Mouse (Mus musculus) kidney, adult 2 months (tissue): ENCODE data around the gene Eci2. TPM values are rescaled to one million over a fixed set of nuclear protein-coding genes. Genes with fewer than 3 reads are reported as not detected.
"Not testable (repeated sequence)": the region's sequence is repeated elsewhere in the genome, so short reads cannot be mapped to it uniquely, and the experiment has no call there.

Experiments
- DNase-seq: peaks from one replicate; pipeline ENCODE4 v3.0.0; 2021
- H3K27ac ChIP-seq: fragments of 200-500 bp; 2 replicates; pipeline ENCODE4 v1.5.1; 2012; ENCODE audit warnings: low read depth, low read length, control low read depth, inconsistent platforms; ENCODE audit not compliant: insufficient read depth
- H3K27me3 ChIP-seq: fragments of 200-500 bp; replicated peaks from 2 replicates; pipeline ENCODE4 v1.6.1; 2012; ENCODE audit warnings: mild to moderate bottlenecking, moderate library complexity, low read length, inconsistent platforms; ENCODE audit not compliant: control insufficient read depth, insufficient read depth
- H3K36me3 ChIP-seq: fragments of 200-500 bp; 2 replicates; pipeline ENCODE4 v1.6.1; 2012; ENCODE audit warnings: mild to moderate bottlenecking, moderate library complexity, low read length, inconsistent platforms; ENCODE audit not compliant: control insufficient read depth, insufficient read depth
- H3K4me1 ChIP-seq: fragments of 200-500 bp; 2 replicates; pipeline ENCODE4 v1.6.1; 2011; ENCODE audit warnings: low read length; ENCODE audit not compliant: control insufficient read depth, insufficient read depth
- H3K4me3 ChIP-seq: fragments of 200-500 bp; 2 replicates; pipeline ENCODE4 v1.5.1; 2011; ENCODE audit warnings: mild to moderate bottlenecking, low read depth, low read length, control low read depth; ENCODE audit not compliant: insufficient read depth
- CTCF ChIP-seq: fragments of 200-500 bp; conservative IDR thresholded peaks from 2 replicates; pipeline ENCODE4 v1.5.1; 2011; ENCODE audit warnings: low read depth, mild to moderate bottlenecking, control low read depth, low read length, moderate library complexity, mixed read lengths; ENCODE audit not compliant: insufficient read depth, insufficient read length
- POLR2A ChIP-seq: fragments of 200-500 bp; IDR thresholded peaks from one replicate; pipeline ENCODE4 v1.6.1; 2011; ENCODE audit warnings: low read depth, low read length, control low read depth
- WGBS: fragments of 180-500 bp; shearing (Covaris S2); methylation state at CpG from one replicate; pipeline ENCODE4 v1.1.7; 2018; 5-methylcytosine and 5-hydroxymethylcytosine counted together
- polyA plus RNA-seq: library from polyadenylated mRNA; depleted of rRNA; stranded (reverse); fragments of >200 nt; gene quantifications from 2 replicates; pipeline ENCODE4 v1.2.3, GENCODE M21; 2012

Eci2 gene
- polyA plus RNA-seq, 1 experiment, result 82.5 TPM

DNA sequence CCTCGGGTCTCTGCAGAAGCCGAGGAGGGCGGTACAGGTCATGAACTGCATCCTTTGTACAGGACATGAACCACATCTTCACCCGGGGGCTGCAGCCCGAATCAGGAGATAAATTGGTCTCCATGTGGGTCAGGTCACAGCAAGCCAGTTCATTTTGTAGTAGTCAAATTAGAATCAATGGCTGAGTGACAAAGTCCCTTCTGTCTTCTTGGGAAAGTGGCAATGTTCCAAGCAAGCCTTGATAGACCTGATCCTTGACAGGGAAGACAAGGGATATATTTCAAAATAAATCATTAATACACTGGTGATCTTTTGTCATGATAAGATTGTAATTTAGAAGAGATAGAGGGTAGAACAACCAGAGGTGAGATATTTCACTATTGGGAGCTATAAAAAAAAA, 9.6 kb upstream of the Eci2 start:
- Histone ChIP-seq H3K27me3 (no peaks in the 10 kb centered on the region), H3K27ac (no peak overlapping the region), H3K4me3 (no peak overlapping the region), H3K36me3 (no peaks in the 10 kb centered on the region), H3K4me1 (no peaks in the 10 kb centered on the region)
- DNase-seq, result peak; percentile 70
- 41% methylated on average over 5 of the region's 5 CpGs for WGBS
- no peak for TF ChIP-seq CTCF
- no peak for TF ChIP-seq POLR2A

GRCm38 (mm10) chr13:35035731-35036130, 8.8 kb upstream of the Eci2 start:
- no peak overlapping the region for H3K4me3 ChIP-seq
- H3K27me3 ChIP-seq, result no peaks in the 10 kb centered on the region
- WGBS, result 85% methylated on average over 4 of the region's 4 CpGs
- TF ChIP-seq CTCF, result no peak
- no peak for TF ChIP-seq POLR2A
- DNase-seq, result no peak
- no peaks in the 10 kb centered on the region for H3K4me1 ChIP-seq
- H3K27ac ChIP-seq, result no peak overlapping the region
- no peaks in the 10 kb centered on the region for H3K36me3 ChIP-seq

GRCm38 (mm10) chr13:35033571-35033970, 6.7 kb upstream of the Eci2 start:
- Histone ChIP-seq H3K27me3 (no peaks in the 10 kb centered on the region), H3K27ac (no peak overlapping the region), H3K4me1 (no peaks in the 10 kb centered on the region), H3K36me3 (no peaks in the 10 kb centered on the region), H3K4me3 (no peak overlapping the region)
- no peak for TF ChIP-seq POLR2A
- no peak for TF ChIP-seq CTCF
- WGBS, result 83% methylated on average over 4 of the region's 4 CpGs
- no peak for DNase-seq

DNA sequence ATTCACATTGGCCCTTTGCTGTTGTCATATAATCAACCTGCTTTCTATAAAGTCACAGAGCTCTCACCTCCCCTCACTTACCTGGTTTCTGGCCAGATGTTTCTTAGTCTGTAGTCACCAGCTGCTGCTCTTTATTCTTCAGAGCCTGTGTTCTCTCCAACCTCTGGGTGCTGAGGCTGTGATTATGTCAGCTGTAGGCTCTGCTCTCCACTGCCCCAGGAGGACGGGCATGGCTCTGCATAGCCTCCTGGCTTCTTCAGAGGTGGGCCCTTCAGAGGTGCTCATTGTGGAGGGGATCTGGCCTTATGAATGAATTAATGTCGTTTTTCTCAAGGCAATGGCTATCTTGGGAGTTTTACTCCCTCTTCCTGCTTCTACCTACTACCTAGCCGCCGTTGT, 4.8 kb upstream of the Eci2 start:
- WGBS, result 79% methylated on average over 4 of the region's 4 CpGs
- no peaks in the 10 kb centered on the region for H3K27me3 ChIP-seq
- no peak overlapping the region for H3K4me3 ChIP-seq
- TF ChIP-seq POLR2A, result no peak
- peak; percentile 44 for TF ChIP-seq CTCF
- H3K36me3 ChIP-seq, result no peaks in the 10 kb centered on the region
- no peak for DNase-seq
- no peaks in the 10 kb centered on the region; the same call in 1 of the 2 replicates for H3K4me1 ChIP-seq
- H3K27ac ChIP-seq, result no peak overlapping the region

DNA sequence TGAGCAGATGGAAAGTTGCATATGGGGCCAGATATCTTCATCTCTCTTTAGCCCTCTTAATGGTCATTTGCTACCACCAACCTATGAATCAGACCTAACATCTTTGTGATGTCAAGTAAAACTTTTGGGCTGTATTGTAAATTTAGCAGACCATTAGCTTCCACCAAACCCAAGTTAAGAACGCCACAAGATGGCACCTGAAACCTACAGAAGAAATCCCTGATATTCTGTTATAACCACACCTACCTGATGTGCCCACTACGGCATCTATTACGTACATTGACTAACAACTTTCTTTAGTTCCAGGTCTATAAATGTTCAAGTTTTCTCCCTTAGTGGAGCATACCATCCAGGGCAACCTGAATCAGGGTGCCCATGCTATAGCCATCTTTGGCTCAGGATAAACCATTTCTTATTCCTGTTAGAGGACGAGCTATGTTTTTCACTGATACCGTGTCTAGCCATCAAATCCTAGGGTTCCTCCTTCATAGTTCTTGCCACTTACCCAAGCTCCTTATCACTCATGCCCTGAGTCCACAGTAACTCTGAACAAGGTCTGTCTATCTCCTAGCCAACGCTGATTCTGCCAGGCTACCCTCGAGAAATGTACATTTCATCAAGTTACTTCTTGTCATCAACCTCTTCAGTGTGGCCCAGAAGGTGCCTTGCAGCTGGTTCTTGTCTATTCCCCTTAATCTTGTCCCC, 4.2 kb upstream of the Eci2 start:
- Histone ChIP-seq H3K36me3 (no peaks in the 10 kb centered on the region), H3K27me3 (no peaks in the 10 kb centered on the region), H3K27ac (no peak overlapping the region), H3K4me1 (no peaks in the 10 kb centered on the region; the same call in 1 of the 2 replicates), H3K4me3 (no peak overlapping the region)
- no peak for TF ChIP-seq POLR2A
- TF ChIP-seq CTCF, result no peak
- 84% methylated on average over 7 of the region's 7 CpGs for WGBS
- DNase-seq, result peak; percentile 23

DNA sequence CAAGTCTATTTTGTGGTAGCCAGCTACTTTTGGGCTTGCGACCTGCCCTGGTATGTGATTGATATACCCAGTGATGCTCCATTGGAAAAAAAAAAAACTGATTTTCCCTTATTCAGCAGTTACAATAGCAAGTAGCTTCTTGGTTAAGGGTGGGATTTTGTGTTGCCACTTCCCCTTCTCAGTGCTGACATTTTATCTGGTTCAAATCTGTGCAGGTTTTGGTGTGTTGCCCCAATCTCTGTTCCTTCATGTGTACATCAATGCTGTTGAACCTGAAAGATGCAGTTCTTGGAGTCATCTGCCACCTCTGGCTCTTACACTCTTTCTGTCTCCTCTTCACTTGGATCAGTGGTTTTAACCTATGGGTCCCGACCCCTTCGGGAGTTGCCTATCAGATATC, 1.5 kb upstream of the Eci2 start:
- Histone ChIP-seq H3K27me3 (no peaks in the 10 kb centered on the region), H3K4me3 (no peak overlapping the region)
- WGBS, result 81% methylated on average over 3 of the region's 3 CpGs

GRCm38 (mm10) chr13:35023401-35023800, 3.5 kb downstream of the Eci2 start:
- WGBS, result 24% methylated on average over 1 of the region's 1 CpGs
- H3K27ac ChIP-seq, H3K27me3 ChIP-seq, H3K4me1 ChIP-seq, H3K36me3 ChIP-seq, H3K4me3 ChIP-seq: not testable (repeated sequence)
- peak; percentile 21 for DNase-seq

More for the DNA sequence above, 1.5 kb upstream of the Eci2 start:
- DNase-seq, result no peak
- no peaks in the 10 kb centered on the region for H3K36me3 ChIP-seq
- TF ChIP-seq POLR2A, result no peak
- TF ChIP-seq CTCF, result no peak
- no peak overlapping the region for H3K27ac ChIP-seq
- H3K4me1 ChIP-seq, result no peaks in the 10 kb centered on the region; the same call in 1 of the 2 replicates

- Histone ChIP-seq H3K36me3 (no peaks in the 10 kb centered on the region), H3K27me3 (no peaks in the 10 kb centered on the region), H3K4me1 (no peaks in the 10 kb centered on the region; the same call in 1 of the 2 replicates), H3K27ac (no peak overlapping the region), H3K4me3 (no peak overlapping the region)
- 71% methylated on average over 3 of the region's 3 CpGs for WGBS
- TF ChIP-seq CTCF, result no peak
- no peak for TF ChIP-seq POLR2A
- no peak for DNase-seq
Measured at GRCm38 (mm10) chr13:35020383-35020782, 6.5 kb downstream of the Eci2 start.
